Mouse (Mus musculus) bone marrow macrophage, adult 2 months (primary cell): ENCODE results near the gene Macrod2.

Experiments used
- CTCF ChIP-seq: IDR thresholded peaks from 2 replicates; pipeline ENCODE4 v1.5.1; 2012; ENCODE audit warnings: low read depth, mild to moderate bottlenecking, low read length, moderate library complexity
- POLR2A ChIP-seq: IDR thresholded peaks from 2 replicates; pipeline ENCODE4 v1.6.1; 2012; ENCODE audit warnings: mild to moderate bottlenecking, low read depth, low read length, borderline replicate concordance

DNA sequence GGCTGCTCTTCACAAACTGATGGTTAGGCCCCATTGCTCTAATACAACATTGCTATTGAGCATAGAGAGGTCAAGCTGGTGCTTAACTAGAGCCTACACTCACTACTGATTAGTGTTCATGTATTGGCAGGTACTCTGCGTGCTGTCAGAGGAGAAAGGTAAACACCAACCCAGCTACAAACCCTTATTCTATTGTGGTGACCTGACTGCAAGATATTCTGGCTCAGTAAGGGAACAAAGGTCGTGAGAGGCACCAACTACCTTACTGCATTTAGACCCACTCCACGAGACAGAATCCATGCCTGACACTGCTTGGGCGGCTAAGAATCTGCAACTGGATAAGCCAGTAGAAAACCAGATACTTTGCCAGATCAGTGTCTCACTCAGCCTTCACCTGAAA, 320.7 kb downstream of the Macrod2 start:
- TF ChIP-seq CTCF (no peak), POLR2A (no peak)
